Mouse (Mus musculus) C3H10T1/2 (cell line): ENCODE results near the gene Ptcra. TPM values are rescaled to one million over a fixed set of nuclear protein-coding genes. Genes with fewer than 3 reads are reported as not detected.

Source experiments
- polyA plus RNA-seq, 2 experiments: library from polyadenylated mRNA; unstranded; fragments of >200 nt; fragmentation: generic; extraction: Trizol; gene quantifications; one replicate each; pipeline ENCODE4 v1.2.1; 2012; ENCODE audit warnings: missing spikeins in 2 of 2

Ptcra gene
- under 1 TPM; 0.07 to 0.11 TPM for polyA plus RNA-seq

DNA sequence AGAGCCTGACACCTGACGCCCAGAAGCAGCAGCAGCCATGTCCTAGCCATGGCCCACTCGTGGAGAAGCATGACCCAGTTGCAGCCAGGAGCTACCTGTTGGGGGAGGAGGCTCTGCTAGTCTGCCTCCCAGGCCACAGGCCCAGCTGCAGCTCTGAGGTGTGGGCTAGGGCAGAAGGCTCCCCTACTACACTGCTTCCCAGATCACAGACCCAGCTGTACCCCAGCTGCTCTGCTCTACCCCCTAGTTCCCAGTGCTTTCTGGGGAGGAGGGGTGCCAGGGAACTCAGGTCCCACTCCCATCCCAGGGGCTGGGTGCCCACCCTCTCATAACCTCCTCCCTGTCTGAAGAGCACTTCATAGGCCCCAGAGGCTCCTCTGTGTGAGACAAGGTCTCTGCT lies at the start of gene Ptcra:
Gene Ptcra (minus strand): TSS at position 169 of the 400 bp plus-strand sequence.

DNA sequence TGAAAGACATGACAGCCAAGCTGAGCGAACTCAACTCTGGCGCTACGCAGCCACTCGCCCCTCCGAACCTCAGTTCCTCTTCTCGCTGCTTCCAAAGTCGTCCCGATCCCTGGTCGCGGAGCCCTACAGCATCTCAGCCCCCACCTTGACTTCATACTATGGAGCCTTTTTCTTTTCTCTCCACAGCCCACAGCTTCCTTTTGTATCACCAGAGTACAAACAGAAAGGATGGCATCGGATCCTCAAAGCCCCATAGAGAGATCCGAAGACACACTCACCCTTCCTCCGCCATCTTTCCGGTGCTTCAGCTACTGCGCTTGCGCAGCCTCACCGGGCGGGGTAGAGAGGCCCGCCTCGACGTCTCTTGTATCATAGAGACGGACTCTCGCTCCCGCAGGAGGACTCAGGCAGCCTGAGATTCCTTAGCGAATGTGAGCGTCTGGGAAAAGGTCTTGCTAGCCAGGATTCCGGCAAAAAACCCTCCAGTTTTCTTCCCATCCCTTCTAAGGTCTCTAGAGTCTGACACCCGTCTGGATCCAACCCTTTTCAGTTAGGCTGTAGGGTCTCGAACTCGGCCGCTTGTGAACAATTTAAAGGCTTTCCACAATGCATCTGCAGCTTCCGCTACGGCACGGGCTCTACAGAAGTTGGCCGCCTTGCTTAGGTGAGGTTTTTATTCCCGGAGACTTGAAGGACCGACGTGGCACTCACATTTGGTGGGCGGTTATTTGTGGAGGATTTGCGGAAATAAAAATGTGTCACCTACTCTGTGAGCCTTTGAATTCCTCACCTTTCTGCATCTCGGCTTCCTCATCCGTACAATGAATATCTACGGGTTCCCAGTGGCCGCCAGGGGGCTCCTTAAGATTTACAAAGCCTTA lies 19.1 kb upstream of the Ptcra start, which contains the start of gene Rpl7l1:
Gene Rpl7l1 (minus strand): TSS at position 332 of the 881 bp plus-strand sequence.

DNA sequence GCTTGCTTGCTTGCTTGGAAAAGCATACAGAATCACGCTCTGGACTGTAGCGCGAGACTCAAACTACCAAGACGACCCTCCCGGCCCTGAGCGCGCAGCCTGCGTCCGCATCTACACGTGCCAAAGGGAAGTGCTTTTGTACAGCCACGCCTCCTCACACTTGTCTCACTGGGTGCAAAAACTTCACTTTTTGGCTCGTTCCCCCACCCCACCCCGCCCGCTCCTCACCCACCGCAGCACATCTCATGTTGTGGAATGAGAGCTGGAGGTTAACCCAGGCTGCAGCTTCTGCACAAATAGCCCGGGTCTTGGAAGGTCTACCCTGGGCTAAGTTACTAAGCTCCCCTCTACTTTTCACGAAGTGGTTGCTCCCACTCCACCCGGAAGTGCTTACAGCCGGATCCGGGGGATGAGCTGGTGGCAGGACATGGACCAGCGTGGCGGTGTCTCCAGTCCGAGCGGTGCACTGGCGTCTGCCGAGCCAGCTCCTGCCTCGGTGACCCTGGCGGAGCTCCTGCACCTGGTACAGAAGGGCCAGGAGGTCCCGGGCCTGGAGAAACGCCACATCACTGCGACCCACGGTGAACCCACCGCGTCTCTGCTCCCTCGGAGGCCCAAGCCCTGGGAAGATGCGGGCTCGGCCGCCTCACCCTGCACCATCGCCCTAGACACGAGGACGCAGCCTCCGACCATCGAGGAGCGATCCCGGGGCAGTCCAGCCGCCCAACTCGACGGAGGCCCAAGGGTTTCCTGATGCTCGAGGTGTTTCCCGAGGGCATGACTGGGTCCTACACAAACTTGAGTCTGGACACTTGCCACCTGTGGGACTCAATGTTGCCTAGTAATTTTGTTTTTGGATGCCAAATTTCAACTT lies 9.1 kb upstream of the Ptcra start, which contains the start of gene 2310039H08Rik:
Gene 2310039H08Rik (plus strand): TSS at position 232 of the 874 bp plus-strand sequence.

DNA sequence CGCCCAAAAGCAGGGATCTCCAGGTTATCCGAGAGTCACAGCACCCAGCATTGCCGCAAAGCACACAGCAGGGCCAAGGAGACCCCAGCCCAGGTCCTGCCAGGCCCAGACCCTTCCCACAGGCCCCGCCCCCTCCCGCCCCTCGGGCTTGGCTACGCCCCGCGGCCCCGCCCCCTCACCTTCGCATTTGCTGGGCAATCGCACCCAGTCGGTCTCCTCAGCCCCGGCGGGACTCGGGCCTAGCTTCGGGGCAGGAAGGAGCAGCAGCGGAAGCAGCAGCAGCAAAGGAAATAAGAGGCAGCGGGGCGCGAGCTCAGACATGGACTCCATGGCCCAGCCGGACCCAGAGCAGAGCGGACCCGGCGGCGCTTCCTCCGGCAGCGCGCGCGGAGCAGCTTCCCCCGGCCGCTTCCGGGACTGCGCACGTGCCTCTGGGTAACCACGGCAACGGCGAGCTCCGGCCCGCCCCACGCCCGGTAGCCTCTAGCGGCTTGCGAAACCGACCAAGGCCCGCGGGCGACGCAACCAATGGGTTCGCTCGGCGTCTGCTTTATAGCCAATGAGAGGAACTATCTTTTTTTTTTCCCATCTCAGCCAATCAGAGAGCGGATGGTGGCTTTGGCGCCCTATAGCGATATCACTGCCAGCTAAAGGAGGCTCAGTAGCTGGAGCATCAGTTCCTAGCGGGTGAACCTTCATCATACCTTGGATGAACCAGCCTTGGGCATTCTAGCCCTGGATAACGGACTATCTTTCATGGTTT lies 11.5 kb downstream of the Ptcra start, which contains the start of gene Cnpy3:
Gene Cnpy3 (minus strand): TSS at position 421 of the 763 bp plus-strand sequence.

DNA sequence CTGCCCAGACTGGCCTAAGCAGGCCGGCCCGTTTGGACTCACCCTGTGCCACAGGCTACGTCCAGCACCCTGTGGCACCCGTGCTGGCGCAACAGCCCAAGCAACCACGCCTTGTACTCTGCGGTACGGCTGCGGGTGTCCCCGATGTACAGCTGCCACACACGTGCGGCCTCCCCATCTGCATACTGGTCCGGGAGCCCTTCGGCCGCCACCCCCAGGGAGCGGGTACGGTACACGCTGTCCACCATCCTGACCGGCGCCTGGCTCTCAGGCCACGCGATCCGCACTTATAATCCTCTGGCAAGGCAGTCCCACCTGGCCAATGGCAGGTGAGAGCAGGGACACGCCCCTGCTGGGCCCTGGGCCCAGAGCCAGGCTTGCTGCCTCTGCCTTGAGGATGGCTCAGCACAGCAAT lies 34.6 kb downstream of the Ptcra start, which contains the start of gene Gnmt:
Gene Gnmt (minus strand): TSS at position 265 of the 415 bp plus-strand sequence.

DNA sequence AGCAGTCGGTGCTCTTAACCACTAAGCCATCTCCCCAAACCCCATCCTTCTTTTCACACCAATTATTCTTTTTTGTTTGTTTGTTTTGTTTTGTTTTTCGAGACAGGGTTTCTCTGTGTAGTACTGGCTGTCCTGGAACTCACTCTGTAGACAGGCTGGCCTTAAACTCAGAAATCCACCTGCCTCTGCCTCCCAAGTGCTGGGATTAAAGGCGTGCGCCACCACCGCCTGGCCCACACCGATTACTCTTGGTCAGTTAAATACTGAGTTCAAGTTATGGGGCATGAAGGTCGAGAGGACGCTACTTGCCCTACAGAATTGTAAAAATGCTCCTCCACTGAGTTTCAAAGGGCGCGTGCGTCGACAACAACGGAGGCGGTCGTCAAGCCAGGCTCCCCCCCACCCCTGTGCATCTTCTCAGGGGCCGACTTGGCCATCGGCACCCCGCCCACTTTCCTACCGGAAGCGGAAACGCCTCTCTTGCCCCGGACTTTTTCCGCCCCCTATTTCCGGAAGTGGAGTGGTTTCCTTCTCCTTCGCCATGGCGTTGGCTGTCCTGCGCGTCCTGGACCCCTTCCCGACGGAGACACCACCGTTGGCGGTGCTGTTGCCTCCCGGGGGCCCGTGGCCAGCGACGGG lies 52.4 kb downstream of the Ptcra start, which contains the start of gene Pex6:
Gene Pex6 (plus strand): TSS at position 505 of the 639 bp plus-strand sequence.

Other genes with a start within 250 kb of the Ptcra start
- under 1 TPM; 0.07 to 0.85 TPM for gene Cul9, start 217.3 kb downstream of the Ptcra start, polyA plus RNA-seq
- 10 to 100 TPM; 32.8 to 34.6 TPM for gene Srf, start 207.5 kb downstream of the Ptcra start, polyA plus RNA-seq
- 1 to 10 TPM in 1 of 2 experiments, under 1 TPM in 1; 0.82 to 7.0 TPM for gene Ptk7, start 134.2 kb downstream of the Ptcra start, polyA plus RNA-seq
- 10 to 100 TPM in 1 of 2 experiments, 1 to 10 TPM in 1; 6.4 to 23.3 TPM for gene Klc4, start 117.7 kb downstream of the Ptcra start, polyA plus RNA-seq
- gene Mrpl2, start 117.5 kb downstream of the Ptcra start, polyA plus RNA-seq = 100 to 1,000 TPM; 127 to 324 TPM
- 100 to 1,000 TPM in 1 of 2 experiments, 10 to 100 TPM in 1; 73.7 to 172 TPM for gene Cul7, start 113.4 kb downstream of the Ptcra start, polyA plus RNA-seq
- gene Rrp36, start 89.4 kb downstream of the Ptcra start, polyA plus RNA-seq = 10 to 100 TPM; 30.8 to 53.1 TPM
- 100 to 1,000 TPM; 206 to 222 TPM for gene Mea1, start 84.9 kb downstream of the Ptcra start, polyA plus RNA-seq
- gene Klhdc3, start 82.8 kb downstream of the Ptcra start, polyA plus RNA-seq = 100 to 1,000 TPM in 1 of 2 experiments, 10 to 100 TPM in 1; 71.0 to 103 TPM
- 100 to 1,000 TPM in 1 of 2 experiments, 10 to 100 TPM in 1; 79.4 to 109 TPM for gene Ppp2r5d, start 58.6 kb downstream of the Ptcra start, polyA plus RNA-seq
- gene Pex6, start 52.2 kb downstream of the Ptcra start, polyA plus RNA-seq = 10 to 100 TPM; 30.1 to 56.6 TPM
- gene Gnmt, start 34.5 kb downstream of the Ptcra start, polyA plus RNA-seq = under 1 TPM; 0.30 to 0.38 TPM
- 10 to 100 TPM; 64.8 to 76.8 TPM for gene Cnpy3, start 11.5 kb downstream of the Ptcra start, polyA plus RNA-seq
- gene 2310039H08Rik, start 8.9 kb upstream of the Ptcra start, polyA plus RNA-seq = 100 to 1,000 TPM; 116 to 123 TPM
- 10 to 100 TPM; 34.7 to 71.1 TPM for gene Rpl7l1, start 19.0 kb upstream of the Ptcra start, polyA plus RNA-seq
- gene Bicral, start 94.8 kb upstream of the Ptcra start, polyA plus RNA-seq = 1 to 10 TPM in 1 of 2 experiments, under 1 TPM in 1; 0.28 to 7.2 TPM
- 10 to 100 TPM; 51.3 to 59.2 TPM for gene Tbcc, start 127.0 kb upstream of the Ptcra start, polyA plus RNA-seq
- gene Prph2, start 146.7 kb upstream of the Ptcra start, polyA plus RNA-seq = under 1 TPM in 1 of 2 experiments, not detected in 1; 0.02 TPM
- gene Ubr2, start 246.8 kb upstream of the Ptcra start, polyA plus RNA-seq = 10 to 100 TPM in 1 of 2 experiments, 1 to 10 TPM in 1; 6.3 to 22.3 TPM